Mouse (Mus musculus) heart, postnatal 0 days (tissue): ENCODE data around the gene Ddx24.

ENCODE experiments used
- CTCF ChIP-seq: IDR thresholded peaks from 2 replicates; pipeline ENCODE4 v1.5.1; 2016; ENCODE audit warnings: antibody characterized with exemption, control low read depth, low read depth
- EP300 ChIP-seq: IDR thresholded peaks from 2 replicates; pipeline ENCODE4 v1.6.1; 2016; ENCODE audit warnings: antibody characterized with exemption, low read depth

DNA sequence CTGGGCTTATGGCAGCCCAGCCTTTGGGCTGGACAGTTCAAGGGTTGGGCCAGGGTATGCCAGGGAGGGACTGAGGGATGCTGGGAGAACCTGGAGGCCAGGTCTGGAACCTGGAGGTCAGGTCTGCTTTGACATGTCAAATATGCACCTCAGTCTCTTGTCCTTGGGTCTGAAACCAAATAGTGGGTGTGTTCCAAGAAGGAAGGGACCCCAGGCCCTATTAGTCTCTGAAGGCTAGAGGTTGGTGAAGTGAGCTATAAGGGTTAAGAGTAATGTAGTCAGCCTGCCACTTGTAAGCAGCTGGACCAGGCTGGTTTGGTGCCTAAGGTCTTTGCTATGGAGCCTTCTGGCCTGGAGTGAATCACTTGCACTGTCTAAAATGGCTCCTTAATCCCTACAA, 9.2 kb upstream of the Ddx24 start:
- TF ChIP-seq EP300, result no peak
- TF ChIP-seq CTCF, result no peak
